Mouse (Mus musculus): ENCODE measurements at regions not wholly inside any gene's neighbourhood (a gene's known extent, or its start where the extent isn't known, plus 50 kb on each side); places are given as distances from the start of the nearest gene placed in this dataset.

- no peak for DNase-seq (ENCODE audit: low read depth, low spot score)
Measured at GRCm38 (mm10) chr3:65478215-65478614, 50.0 kb upstream of the Tiparp start.

- DNase-seq (ENCODE audit: low read depth, low spot score), result no peak
Measured at GRCm38 (mm10) chr3:65477111-65477510, 51.1 kb upstream of the Tiparp start.

GRCm38 (mm10) chr3:65476091-65476953 is 51.9 kb upstream of the Tiparp start:
- DNase-seq (ENCODE audit: low read depth, low spot score), result no peak

- DNase-seq (ENCODE audit: low read depth, low spot score), result no peak
Measured at GRCm38 (mm10) chr3:65474585-65474984, 53.6 kb upstream of the Tiparp start.

- DNase-seq (ENCODE audit: low read depth, low spot score), result no peak
Measured at GRCm38 (mm10) chr3:65471796-65472195, 56.4 kb upstream of the Tiparp start.

GRCm38 (mm10) chr3:65469207-65469606 is 59.0 kb upstream of the Tiparp start:
- DNase-seq (ENCODE audit: low read depth, low spot score), result no peak

GRCm38 (mm10) chr3:65464769-65465168 is 63.4 kb upstream of the Tiparp start:
- DNase-seq (ENCODE audit: low read depth, low spot score), result no peak

- no peak for DNase-seq (ENCODE audit: low read depth, low spot score)
Measured at GRCm38 (mm10) chr3:65460936-65461335, 67.3 kb upstream of the Tiparp start.

GRCm38 (mm10) chr3:65459702-65460101 is 67.3 kb upstream of the Ssr3 start:
- no peak for DNase-seq (ENCODE audit: low read depth, low spot score)

GRCm38 (mm10) chr3:65457931-65458330 is 65.5 kb upstream of the Ssr3 start:
- DNase-seq (ENCODE audit: low read depth, low spot score), result no peak

GRCm38 (mm10) chr3:65455597-65456284 is 63.3 kb upstream of the Ssr3 start:
- DNase-seq (ENCODE audit: low read depth, low spot score), result peak; percentile 8

- DNase-seq (ENCODE audit: low read depth, low spot score), result no peak
Measured at GRCm38 (mm10) chr3:65454301-65454700, 61.9 kb upstream of the Ssr3 start.

- DNase-seq (ENCODE audit: low read depth, low spot score), result no peak
Measured at GRCm38 (mm10) chr3:65449176-65449575, 56.8 kb upstream of the Ssr3 start.

- DNase-seq (ENCODE audit: low read depth, low spot score), result no peak
Measured at GRCm38 (mm10) chr3:65443701-65444100, 51.3 kb upstream of the Ssr3 start.

- no peak for DNase-seq (ENCODE audit: low read depth, low spot score)
Measured at GRCm38 (mm10) chr3:65442946-65443345, 50.5 kb upstream of the Ssr3 start.

- DNase-seq (ENCODE audit: low read depth, low spot score), result no peak
Measured at GRCm38 (mm10) chr3:65442269-65442668, 49.8 kb upstream of the Ssr3 start.
